Mouse (Mus musculus) spleen, postnatal 4 days (tissue): ENCODE measurements around the gene Itga4.

Experiments used
- DNase-seq, 2 experiments: peaks; one replicate each; pipeline ENCODE4 v3.0.0; 2022; ENCODE audit warnings: low spot score in 2 of 2

The Itga4 gene

DNA sequence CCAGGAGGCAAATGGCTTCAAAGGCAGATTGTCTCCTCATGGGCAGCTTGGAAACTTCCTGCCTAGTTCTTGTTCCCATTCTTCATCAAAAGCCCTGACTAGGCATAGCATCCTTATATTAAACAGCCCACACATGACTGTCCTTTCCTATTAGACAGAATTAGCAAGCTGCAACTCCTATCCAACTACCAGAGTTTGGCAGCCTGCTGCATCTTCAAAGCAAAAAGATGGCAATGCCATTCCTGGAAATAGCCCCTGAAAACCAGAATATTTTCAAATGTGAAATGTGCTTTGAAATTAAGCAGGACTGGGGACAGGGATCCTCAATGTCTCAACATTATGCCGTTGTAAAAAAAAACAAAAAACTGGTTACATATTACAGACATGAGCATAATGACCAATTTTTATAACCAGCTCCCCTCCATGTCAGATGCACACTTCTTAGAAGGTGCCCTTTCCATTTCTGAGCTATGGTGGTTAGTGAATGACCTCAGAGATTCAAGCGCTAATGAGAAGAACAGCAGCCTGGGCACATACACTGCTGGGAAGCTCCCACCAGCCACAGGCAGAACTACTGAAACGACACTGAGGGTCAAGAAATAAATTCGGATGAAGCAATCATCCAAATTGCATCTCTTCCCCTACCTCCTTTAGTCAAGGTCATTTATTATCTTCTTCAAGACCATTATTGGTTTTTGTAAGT is 97.0 kb downstream of the Itga4 start:
- no peak for DNase-seq

DNA sequence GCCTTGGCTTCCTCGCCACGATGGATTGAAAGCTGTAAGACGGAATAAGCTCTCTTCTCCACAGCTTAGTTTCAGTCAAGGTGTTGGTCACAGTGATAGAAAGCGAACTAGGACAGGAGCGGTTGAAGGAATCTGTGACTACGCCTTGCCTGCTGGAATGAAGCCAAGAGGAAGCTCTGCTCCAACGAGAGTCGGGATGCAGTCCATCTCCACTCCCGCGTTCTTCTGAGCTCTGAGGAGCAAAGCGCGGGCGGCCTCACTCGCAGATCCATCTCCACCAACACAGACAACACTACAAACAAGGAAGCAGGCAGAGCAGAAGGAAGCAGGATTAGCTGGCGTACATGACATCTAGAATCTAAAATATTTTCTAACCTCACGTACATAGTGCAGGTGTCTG is 99.5 kb downstream of the Itga4 start:
- DNase-seq = no peak

DNA sequence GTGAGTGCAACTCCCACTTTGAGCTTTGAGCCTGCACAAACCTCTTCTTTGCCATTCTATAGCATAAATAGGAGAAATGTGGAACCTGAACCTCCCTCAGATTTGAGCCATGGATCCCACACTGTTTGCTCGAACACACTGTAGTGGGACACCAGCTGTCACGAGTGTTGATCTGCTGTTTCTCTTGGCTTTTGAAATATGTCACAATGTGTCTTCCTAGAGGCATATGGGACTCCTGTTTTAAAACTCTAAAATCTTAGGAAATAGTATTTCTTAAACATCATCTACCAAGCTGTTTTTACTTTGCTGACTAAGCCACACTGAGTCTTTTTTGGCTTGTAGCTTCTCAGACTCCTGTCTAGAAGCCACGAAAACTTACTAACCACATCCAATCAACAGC is 102.6 kb downstream of the Itga4 start:
- DNase-seq = no peak

DNA sequence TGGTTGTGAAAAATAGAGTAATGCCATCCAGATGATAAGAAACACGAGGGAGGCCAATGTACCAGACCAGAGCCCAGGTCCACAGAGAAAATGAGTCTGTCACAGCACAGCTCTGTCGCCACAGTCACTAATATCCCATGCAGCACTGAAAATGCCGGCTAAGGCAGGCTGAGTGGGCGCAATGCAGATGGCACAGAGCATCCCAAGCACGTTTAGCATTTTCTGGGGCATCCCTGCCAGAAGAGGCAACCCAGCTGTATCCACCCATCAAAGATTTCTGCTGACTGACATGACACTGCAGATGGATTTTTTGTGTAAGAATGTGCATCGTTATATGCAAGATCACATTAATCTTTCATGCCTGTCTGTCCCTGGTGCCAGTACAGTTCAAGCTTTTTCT is 106.8 kb downstream of the Itga4 start:
- DNase-seq = no peak

DNA sequence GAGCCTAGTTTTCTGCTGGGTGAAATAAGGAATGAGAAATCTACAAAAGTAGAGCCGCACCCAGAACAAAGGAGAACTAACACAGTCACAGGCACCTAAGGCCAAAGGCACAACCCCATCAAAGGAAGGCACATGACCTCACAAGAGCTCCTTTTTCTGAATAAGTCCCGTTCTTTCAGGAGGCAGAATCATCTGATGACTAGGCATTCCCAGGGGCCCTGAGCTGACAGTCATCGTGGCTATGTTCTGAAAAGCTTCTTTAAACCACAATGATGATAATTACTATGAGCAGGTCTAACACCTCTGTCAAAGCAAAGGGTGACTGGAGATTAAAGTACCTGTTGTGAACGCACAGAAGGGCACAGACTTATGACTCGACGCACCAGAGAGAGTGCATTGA is 108.7 kb downstream of the Itga4 start:
- DNase-seq = no peak

DNA sequence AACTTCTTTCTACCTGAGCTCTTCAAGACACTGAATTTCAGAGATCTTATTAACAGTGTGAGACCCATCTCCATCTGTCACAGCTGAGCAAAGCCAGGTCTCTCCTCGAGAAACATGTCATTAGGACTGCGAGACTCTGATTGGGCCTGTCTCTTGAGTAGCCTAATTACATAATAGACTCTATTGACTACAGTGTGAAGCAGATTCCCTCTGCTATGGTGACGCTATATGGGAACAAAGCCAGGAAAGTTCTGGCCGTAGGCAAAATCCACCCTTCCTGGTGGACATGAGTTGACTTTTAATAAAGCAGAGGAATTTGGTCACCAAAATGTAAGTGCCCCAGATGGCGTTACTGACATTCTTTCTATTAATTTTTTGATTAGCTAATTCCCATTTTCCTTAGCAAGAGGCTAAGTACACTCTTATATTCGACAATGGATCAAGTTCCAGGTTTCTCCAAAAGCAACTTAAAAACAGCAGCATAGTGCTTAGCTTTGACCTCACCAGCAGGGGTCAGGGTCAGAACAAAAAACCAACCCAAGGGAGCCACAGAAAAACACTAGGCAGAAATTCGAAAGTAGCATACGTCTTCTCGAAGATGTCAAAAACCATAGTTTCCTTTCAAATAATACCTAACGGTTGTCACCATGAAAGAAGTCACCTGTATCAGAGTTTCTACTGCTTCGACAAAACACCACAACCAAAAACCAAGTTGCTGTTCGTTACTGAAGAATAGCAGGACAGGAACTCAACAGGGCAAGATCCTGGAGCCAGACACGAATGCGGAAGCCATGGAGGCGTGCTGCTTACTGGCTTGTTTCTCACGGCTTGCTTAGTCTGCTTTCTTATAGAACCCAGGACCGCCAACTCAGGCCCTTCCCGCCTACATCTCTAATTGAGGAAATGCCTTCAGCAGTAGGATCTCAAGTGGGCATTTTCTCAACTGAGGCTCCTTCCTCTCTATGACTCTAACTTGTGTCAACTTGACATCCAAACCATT is 112.5 kb downstream of the Itga4 start:
- DNase-seq = no peak

DNA sequence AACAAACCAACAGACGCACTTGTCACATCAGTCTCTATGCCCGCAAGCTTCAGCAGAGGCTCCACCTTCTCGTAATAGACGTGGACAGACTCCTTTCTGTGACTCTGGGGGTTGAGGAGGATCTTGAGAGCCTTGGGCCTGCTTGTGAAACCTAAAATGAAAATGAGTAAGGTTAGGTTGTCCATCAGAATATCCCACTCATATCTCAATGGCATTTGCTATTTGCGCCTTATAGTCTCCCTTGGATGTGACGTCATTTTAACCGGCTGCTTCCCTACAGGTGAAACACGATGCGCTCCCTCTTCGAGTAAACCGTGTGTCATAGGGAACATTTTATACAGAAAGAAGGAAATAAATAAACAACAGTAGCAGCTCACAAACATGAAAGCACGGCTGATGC is 113.4 kb downstream of the Itga4 start:
- DNase-seq = no peak

DNA sequence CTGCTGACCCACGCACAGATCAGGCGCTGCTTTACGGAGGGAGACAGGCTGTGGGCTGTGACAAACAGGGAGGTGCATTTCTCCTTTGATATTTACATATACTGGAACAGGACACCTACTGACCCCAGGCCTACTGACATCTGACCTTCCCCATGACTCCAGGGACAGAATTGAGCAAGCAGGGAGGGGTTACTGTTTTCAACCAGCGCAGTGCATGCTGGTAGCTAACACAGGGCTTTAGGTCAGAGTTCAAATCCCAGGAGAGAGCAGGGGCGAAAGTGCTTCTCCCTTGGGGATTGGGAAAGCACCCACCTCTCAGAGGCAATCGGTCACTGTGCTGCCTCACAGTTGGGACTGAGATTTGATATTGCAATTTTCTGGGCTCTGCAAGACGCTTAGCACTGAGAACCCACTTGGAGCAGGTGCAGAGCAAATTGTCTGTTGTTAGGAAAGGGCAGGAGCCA is 113.9 kb downstream of the Itga4 start:
- no peak for DNase-seq

DNA sequence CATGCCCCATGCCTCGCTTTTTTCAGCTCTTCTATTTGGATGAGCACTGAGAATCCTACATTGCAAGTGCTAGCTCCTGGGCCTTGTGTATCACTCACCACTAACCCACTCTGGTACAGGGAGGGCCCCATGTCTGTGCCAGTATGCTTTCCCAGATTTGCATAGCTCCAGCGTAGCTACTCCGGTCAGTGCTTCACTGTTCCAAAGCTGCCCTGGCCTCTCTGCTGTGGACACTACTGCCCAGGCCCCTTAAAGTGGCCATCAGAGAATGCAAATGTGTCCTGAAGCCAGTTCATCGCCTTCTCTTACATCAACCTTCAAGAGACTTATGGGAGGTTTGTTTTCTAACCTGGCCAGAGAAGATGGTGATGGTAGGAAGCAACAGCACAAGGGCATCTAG is 114.7 kb downstream of the Itga4 start:
- no peak for DNase-seq

DNA sequence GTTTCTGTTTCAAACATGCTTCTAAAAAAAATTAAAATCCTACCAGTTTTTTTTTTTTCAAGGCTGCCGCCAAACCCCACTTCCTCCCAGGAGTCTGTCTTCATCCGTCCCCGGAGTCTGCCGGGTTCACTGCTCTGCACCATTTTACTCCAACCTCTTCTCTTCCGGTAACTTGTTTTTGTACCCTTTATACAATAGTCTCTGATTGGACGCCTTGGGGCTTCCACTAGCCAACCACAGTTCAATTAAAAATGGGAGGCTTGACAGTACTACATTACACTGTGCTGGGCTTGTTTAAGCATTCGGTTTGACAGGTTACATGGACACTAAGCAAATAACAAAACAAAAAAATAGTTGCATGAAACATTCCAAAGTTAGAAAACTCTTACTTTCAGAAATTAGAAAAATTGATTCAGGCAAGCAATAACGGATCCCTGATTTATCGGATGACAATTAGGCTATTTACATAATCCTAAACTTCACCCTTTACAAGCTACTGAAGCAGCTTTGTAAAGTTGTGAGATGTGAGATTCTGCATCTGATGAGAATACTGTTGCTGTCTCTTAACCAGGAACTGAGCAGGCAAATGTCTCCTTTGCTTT is 115.6 kb downstream of the Itga4 start:
- no peak for DNase-seq

DNA sequence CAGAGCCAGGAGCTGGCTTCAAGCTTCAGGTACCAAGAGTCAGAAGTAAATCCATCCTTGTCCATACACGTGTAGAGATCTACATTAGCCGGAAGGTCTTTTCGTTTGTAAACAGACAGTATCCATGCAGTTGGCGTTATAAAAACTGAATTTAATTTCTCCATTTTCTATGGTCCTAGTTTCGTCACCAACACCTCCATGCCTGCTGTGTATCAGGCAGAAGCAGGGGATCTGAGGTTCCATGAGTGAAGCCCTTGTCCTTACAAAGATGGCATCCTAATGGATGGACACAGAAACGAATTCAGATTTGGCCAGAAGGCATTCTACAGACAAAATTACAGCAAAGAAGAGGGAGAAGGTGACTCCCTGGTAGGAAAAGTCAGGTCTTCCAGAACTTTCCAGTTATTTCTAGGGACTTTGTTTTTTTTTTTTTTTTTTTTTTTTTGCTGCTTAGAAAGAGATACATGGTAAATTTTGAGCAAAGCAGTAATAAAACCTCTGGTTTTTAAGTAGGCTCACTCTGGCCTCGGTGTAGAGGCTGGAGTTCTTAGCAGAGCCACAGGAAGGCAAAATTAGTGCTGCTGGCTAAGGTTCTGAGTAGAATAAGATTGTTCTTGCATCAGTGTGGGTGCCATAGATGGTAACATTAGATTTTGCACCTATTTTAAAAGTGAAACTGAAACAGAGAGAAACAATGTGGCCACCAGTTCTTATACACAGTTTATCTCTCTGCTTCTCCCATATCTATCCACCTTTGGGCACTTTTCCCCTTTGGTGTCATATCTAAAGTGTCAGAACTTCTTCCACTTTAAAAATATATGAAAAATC is 116.3 kb downstream of the Itga4 start:
- no peak for DNase-seq

DNA sequence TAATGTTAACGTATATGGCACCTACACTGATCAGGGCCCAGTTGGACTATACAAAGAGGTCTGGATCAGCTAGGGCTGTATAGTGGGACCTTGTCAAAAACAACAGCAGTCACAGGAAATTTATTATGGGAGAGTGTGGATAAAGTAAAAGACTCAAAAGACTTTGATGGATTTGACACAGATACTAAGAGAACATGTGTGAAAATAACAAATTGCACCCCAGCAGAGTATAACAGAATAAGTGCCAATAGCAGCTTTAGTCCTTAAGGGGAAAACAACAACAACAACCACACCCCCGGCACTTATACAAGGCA is 116.9 kb downstream of the Itga4 start:
- DNase-seq = no peak

DNA sequence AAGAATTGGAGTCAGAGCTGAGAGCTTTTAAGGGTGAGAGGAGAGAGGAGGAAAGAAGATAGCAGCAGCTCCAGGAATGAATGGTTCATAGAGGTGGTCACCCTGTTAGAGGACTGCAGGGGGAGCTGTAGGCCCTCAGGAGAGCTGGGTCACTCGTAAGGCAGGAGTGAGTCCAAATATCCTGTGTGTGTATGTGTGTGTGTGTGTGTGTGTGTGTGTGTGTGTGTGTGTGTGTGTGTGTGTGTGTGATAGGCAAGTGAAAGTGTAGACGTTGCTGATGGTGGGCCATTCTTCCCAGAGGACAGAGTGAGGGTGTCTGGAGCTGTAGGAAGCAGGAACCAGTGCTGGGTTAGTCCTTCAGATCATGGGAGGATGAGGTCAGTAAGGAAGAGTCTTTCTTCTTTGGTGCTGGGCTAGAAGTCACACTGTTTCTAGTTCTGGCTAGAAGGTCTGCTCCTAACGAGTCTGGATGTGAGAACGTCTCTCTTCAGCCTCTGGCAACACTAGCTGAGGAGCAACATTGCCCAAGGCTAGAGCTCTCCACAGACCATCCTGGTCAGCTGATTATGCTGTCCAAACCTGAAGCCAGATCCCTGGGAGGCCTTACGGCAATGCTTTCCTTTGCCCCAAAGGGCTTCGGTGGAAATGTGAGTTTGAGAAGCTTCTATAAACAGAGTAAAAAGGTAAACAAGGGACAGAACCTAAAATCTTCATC is 117.4 kb downstream of the Itga4 start:
- DNase-seq = no peak

DNA sequence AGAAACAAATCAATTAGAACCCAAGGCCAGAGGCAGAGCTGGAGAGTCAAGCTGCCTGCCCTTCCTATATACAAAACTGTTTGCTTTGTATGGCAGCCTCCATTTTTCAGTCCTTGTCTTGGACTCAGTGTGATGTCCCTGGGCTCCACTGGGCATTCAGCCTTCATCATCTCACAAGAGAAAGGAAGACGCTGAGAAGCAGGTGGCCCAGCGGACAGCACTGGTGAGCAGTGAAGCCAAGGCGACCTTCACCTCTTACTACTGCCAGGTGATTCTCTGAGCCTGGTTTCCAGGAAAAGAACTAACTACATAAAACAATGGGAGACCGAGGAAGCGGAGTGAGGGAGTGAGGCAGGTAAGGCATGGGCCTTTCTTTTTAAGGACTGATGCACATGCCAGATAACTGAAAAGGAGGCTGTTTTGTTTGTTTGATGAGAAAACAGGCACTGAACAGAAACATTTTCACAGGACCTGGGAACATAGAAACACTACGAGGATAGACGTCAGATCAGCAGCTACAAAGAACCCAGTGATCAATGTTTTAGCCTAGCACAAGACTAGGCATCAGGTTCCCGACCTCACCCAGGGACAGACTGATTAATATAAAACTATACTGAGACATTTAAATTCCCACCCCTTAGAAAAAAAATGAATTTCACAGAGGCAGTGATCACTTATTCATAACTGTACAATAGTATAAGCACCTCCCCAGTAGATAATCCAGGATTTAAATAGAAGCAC is 123.3 kb downstream of the Itga4 start:
- no peak for DNase-seq

DNA sequence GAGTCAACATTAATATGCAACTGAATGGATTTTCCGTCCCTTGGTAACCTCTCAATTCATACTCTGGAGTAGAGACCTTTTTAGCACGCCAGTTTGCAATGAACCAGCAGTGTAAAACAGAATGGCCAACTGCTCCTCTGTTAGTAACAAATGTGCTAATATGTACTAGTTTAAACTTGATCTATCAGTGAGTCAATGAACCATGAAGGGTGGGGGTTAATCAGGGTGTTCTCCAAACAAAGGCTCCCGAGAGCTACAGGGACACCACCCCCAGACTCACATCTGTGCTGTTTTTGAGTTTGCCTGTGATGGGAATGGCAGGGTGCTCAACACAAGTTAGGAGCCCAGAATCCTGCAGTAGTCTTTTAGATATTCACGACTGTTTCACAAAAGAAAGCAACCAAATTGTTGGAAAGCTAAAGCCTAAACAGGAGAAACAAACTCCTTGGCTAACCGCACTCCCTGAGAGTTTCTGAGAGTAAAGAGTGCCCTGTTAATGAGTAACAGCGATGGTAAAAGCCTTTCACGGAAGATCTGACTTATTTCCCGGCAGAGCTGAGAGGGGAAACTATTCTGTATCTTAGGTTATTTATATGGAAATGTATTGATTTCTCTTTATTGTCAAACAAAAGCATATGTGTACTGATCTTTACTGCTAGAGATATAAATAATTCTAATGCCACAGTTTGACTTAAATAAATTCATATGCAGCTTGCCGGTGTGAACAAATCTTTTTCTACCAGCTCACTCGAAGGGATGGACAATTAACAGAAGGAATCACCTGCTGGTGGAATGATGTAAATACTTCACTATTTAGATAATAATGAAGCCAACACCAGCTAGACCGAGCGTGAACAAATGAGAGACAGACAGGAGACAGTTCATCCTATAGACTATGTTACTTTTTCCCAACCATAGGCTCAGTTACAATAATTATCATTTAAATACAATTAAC is 124.1 kb downstream of the Itga4 start:
- no peak for DNase-seq
